Mouse (Mus musculus) heart, adult 2 months (tissue): ENCODE results near the gene Zfp59. TPM values are rescaled to one million over a fixed set of nuclear protein-coding genes. Genes with fewer than 3 reads are reported as not detected.
A peak's percentile ranks its signal among the peaks of the same experiment; 100 is the strongest.

Experiments
- DNase-seq, 2 experiments: peaks; one replicate each; pipeline ENCODE4 v3.0.0; 2021
- H3K27ac ChIP-seq: fragments of 200-600 bp; 2 replicates; pipeline ENCODE4 v1.8.1; 2022
- H3K27me3 ChIP-seq: fragments of 200-500 bp; 2 replicates; pipeline ENCODE4 v1.6.1; 2012; ENCODE audit warnings: mild to moderate bottlenecking, low read length, inconsistent platforms, mixed read lengths; ENCODE audit not compliant: control insufficient read depth, insufficient read depth
- H3K36me3 ChIP-seq: fragments of 200-500 bp; 2 replicates; pipeline ENCODE4 v1.6.1; 2012; ENCODE audit warnings: low read length, inconsistent platforms; ENCODE audit not compliant: control insufficient read depth, insufficient read depth
- H3K4me1 ChIP-seq: fragments of 200-500 bp; 2 replicates; pipeline ENCODE4 v1.6.1; 2011; ENCODE audit warnings: low read length; ENCODE audit not compliant: control insufficient read depth, insufficient read depth
- H3K4me3 ChIP-seq: fragments of 200-600 bp; 2 replicates; pipeline ENCODE4 v1.8.1; 2022
- H3K79me2 ChIP-seq: fragments of 200-500 bp; replicated peaks from 2 replicates; pipeline ENCODE4 v1.6.1; 2012; ENCODE audit warnings: mild to moderate bottlenecking, inconsistent platforms, low read length, moderate library complexity, mixed read lengths; ENCODE audit not compliant: control insufficient read depth, insufficient read depth
- H3K9ac ChIP-seq: fragments of 200-500 bp; 2 replicates; pipeline ENCODE4 v1.6.1; 2012; ENCODE audit warnings: low read depth, mild to moderate bottlenecking, control low read depth, inconsistent platforms, low read length, mixed read lengths
- CTCF ChIP-seq: fragments of 200-600 bp; IDR thresholded peaks from 2 replicates; pipeline ENCODE4 v1.8.1; 2022; ENCODE audit warnings: antibody characterized with exemption, mild to moderate bottlenecking, moderate library complexity
- EP300 ChIP-seq: fragments of 200-500 bp; IDR thresholded peaks from 2 replicates; pipeline ENCODE4 v1.6.1; 2011; ENCODE audit warnings: low read depth, low read length, control low read depth; ENCODE audit not compliant: insufficient read depth
- POLR2A ChIP-seq: fragments of 200-500 bp; IDR thresholded peaks from 2 replicates; pipeline ENCODE4 v1.6.1; 2011; ENCODE audit warnings: mild to moderate bottlenecking, low read depth, low read length, control low read depth; ENCODE audit not compliant: insufficient read depth
- WGBS: fragments of 180-500 bp; shearing (Covaris S2); methylation state at CpG from one replicate; pipeline ENCODE4 v1.1.7; 2018; 5-methylcytosine and 5-hydroxymethylcytosine counted together
- intact Hi-C: fragments of 180-260 bp; cut with DNase I; formaldehyde crosslinking; loops from one replicate; pipeline ENCODE4 v1.15.1; 2025
- polyA plus RNA-seq: library from polyadenylated mRNA; depleted of rRNA; stranded (reverse); fragments of >200 nt; gene quantifications from 2 replicates; pipeline ENCODE4 v1.2.3, GENCODE M21; 2012
- total RNA-seq, 2 experiments: library from RNA; stranded (reverse); gene quantifications; 2 replicates each; pipeline ENCODE4 v1.2.3; 2021

Zfp59 gene
- total and polyA plus RNA-seq, 3 experiments = 0.62 to 3.1 (median 2.8) TPM

GRCm38 (mm10) chr7:27822611-27823010 lies 15.8 kb upstream of the Zfp59 start:
- H3K4me3 ChIP-seq = no peak overlapping the region
- no peaks in the 10 kb centered on the region for H3K4me1 ChIP-seq
- no peaks in the 10 kb centered on the region for H3K27me3 ChIP-seq
- no peaks in the 10 kb centered on the region for H3K79me2 ChIP-seq
- H3K9ac ChIP-seq = no peak overlapping the region
- TF ChIP-seq POLR2A = no peak
- no peak for TF ChIP-seq EP300
- TF ChIP-seq CTCF = no peak
- no peak for DNase-seq
- intact Hi-C loops = no loop called here
- no peak overlapping the region for H3K27ac ChIP-seq
- H3K36me3 ChIP-seq = no peaks in the 10 kb centered on the region; the same call in 1 of the 2 replicates

- intact Hi-C loops = no loop called here
- no peaks in the 10 kb centered on the region for H3K36me3 ChIP-seq
- TF ChIP-seq EP300 (no peak), CTCF (no peak), POLR2A (no peak)
- no peak for DNase-seq
- WGBS = 83% methylated on average over 2 of the region's 2 CpGs
- H3K4me3 ChIP-seq = no peak overlapping the region
- H3K27me3 ChIP-seq = no peaks in the 10 kb centered on the region
- no peak overlapping the region for H3K9ac ChIP-seq
- H3K27ac ChIP-seq = no peak overlapping the region
- H3K4me1 ChIP-seq = peaks cover 1% of the 10 kb centered on the region; the same call in 1 of the 2 replicates
- no peaks in the 10 kb centered on the region for H3K79me2 ChIP-seq
Observed at GRCm38 (mm10) chr7:27834131-27834530, 4.3 kb upstream of the Zfp59 start.

- DNase-seq = no peak
- H3K4me3 ChIP-seq = peak overlapping the region; percentile 61
Observed at GRCm38 (mm10) chr7:27837896-27838295, 511 bp upstream of the Zfp59 start.

GRCm38 (mm10) chr7:27839596-27839995 lies 1.2 kb downstream of the Zfp59 start:
- H3K9ac ChIP-seq = no peak overlapping the region
- H3K79me2 ChIP-seq = no peaks in the 10 kb centered on the region
- no peak for TF ChIP-seq CTCF
- no peak for TF ChIP-seq EP300
- TF ChIP-seq POLR2A = no peak
- no peaks in the 10 kb centered on the region for H3K27me3 ChIP-seq
- DNase-seq = no peak
- H3K4me1 ChIP-seq = peaks cover 1% of the 10 kb centered on the region; the same call in 1 of the 2 replicates
- no peak overlapping the region for H3K4me3 ChIP-seq
- WGBS = 93% methylated on average over 7 of the region's 7 CpGs
- H3K36me3 ChIP-seq = no peaks in the 10 kb centered on the region
- no peak overlapping the region for H3K27ac ChIP-seq
- intact Hi-C loops = loop anchor here (2.0 kb wide), 1 partner anchor 19 kb away; no protein-coding TSS in a partner anchor

More at GRCm38 (mm10) chr7:27837896-27838295, 511 bp upstream of the Zfp59 start:
- Histone ChIP-seq H3K4me1 (peaks cover 1% of the 10 kb centered on the region; the same call in 1 of the 2 replicates), H3K9ac (peak overlapping the region; percentile 62), H3K79me2 (no peaks in the 10 kb centered on the region), H3K27me3 (no peaks in the 10 kb centered on the region), H3K27ac (peak overlapping the region; percentile 77), H3K36me3 (no peaks in the 10 kb centered on the region)
- intact Hi-C loops = loop anchor here (2.0 kb wide), 1 partner anchor 21 kb away; no protein-coding TSS in a partner anchor
- no peak for TF ChIP-seq POLR2A
- TF ChIP-seq EP300 = no peak
- TF ChIP-seq CTCF = no peak
- WGBS = 30% methylated on average over 6 of the region's 6 CpGs

- Histone ChIP-seq H3K36me3 (no peaks in the 10 kb centered on the region), H3K27me3 (no peaks in the 10 kb centered on the region), H3K79me2 (no peaks in the 10 kb centered on the region), H3K9ac (no peak overlapping the region), H3K4me3 (no peak overlapping the region), H3K4me1 (peaks cover 1% of the 10 kb centered on the region; the same call in 1 of the 2 replicates), H3K27ac (no peak overlapping the region)
- no peak for DNase-seq
- WGBS = 79% methylated on average over 6 of the region's 6 CpGs
- intact Hi-C loops = no loop called here
- no peak for TF ChIP-seq POLR2A
- no peak for TF ChIP-seq EP300
- no peak for TF ChIP-seq CTCF
Observed at GRCm38 (mm10) chr7:27840104-27840503, 1.7 kb downstream of the Zfp59 start.

- Histone ChIP-seq H3K9ac (no peak within 1 kb of the TSS), H3K79me2 (no peaks in the 10 kb centered on the region), H3K27me3 (no peaks in the 10 kb centered on the region), H3K4me1 (peaks cover 5% of the 10 kb centered on the region; the same call in 1 of the 2 replicates), H3K4me3 (no peak within 1 kb of the TSS), H3K27ac (no peak within 1 kb of the TSS), H3K36me3 (peaks cover 2% of the 10 kb centered on the region)
- WGBS = 95% methylated on average over 1 of the region's 1 CpGs
- intact Hi-C loops = no loop called here
- no peak for DNase-seq
- TF ChIP-seq POLR2A = no peak
- no peak for TF ChIP-seq CTCF
- TF ChIP-seq EP300 = no peak
Observed at GRCm38 (mm10) chr7:27857227-27857626, 18.8 kb downstream of the Zfp59 start, which contains the start of gene Zfp607a. TSS of gene Zfp607a (plus strand) at chr7:27857527.
